Mouse (Mus musculus): ENCODE measurements at regions not wholly inside any gene's neighbourhood (a gene's known extent, or its start where the extent isn't known, plus 50 kb on each side); places are given as distances from the start of the nearest gene placed in this dataset.

- DNase-seq (ENCODE audit: low spot score in 2 of 2) = peak in 1 of 2 experiments; percentile 54
These were observed 74.3 kb upstream of the A2m start for GRCm38 (mm10) chr6:121560852-121561251.

GRCm38 (mm10) chr6:121560393-121560793, 74.8 kb upstream of the A2m start:
- no peak for DNase-seq (ENCODE audit: low spot score in 2 of 2)

- DNase-seq (ENCODE audit: low spot score in 2 of 2) = no peak
These were observed 78.7 kb upstream of the A2m start for GRCm38 (mm10) chr6:121556481-121556880.

GRCm38 (mm10) chr6:121553501-121554132, 80.1 kb upstream of the Iqsec3 start:
- DNase-seq (ENCODE audit: low spot score in 2 of 2) = no peak

GRCm38 (mm10) chr6:121533521-121533920, 60.0 kb upstream of the Iqsec3 start:
- no peak for DNase-seq (ENCODE audit: low spot score in 2 of 2)

- DNase-seq (ENCODE audit: low spot score in 2 of 2) = peak; percentile 41 to 68
These were observed 59.4 kb upstream of the Iqsec3 start for GRCm38 (mm10) chr6:121532926-121533325.

- no peak for DNase-seq (ENCODE audit: low spot score in 2 of 2)
These were observed 58.4 kb upstream of the Iqsec3 start for GRCm38 (mm10) chr6:121531825-121532389.

GRCm38 (mm10) chr6:121527281-121527680, 53.8 kb upstream of the Iqsec3 start:
- no peak for DNase-seq (ENCODE audit: low spot score in 2 of 2)

- DNase-seq (ENCODE audit: low spot score in 2 of 2) = no peak
These were observed 52.6 kb upstream of the Iqsec3 start for GRCm38 (mm10) chr6:121526121-121526520.

- no peak for DNase-seq (ENCODE audit: low spot score in 2 of 2)
These were observed 51.1 kb upstream of the Iqsec3 start for GRCm38 (mm10) chr6:121524613-121524970.

- DNase-seq (ENCODE audit: low spot score in 2 of 2) = no peak
These were observed 50.6 kb upstream of the Iqsec3 start for GRCm38 (mm10) chr6:121523882-121524612.

Measured in frontal cortex, postnatal 10 days (tissue).